Mouse (Mus musculus): ENCODE results near the gene Wscd2. TPM values are rescaled to one million over a fixed set of nuclear protein-coding genes. Genes with fewer than 3 reads are reported as not detected.
A peak's percentile ranks its signal among the peaks of the same experiment; 100 is the strongest.

The Wscd2 gene
- polyA plus RNA-seq (2014; fragmentation: Nextera tagmentation; extraction: Ambion mirVana), result 8.0 and 9.1 TPM in 2 replicates

DNA sequence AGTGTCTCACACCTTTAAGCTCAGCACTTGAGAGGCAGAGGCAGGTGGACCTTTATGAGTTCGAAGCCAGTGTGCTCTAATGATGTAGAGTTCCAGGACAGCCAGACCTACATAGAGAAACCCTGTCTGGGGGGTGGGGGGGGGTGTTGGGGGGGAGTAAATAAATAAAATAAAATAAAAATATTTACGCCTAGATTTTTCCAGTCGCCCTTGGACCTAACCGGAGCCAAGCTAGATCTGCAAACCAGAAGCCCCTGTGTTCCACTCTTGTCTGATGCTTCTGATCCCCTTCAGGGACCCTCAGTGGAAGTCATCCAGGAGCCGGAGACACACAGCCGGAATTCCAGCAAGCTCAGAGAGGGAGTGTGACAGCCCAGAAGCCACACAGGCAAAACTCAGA is at the start of gene Wscd2:
Gene Wscd2, plus strand, starts transcription at position 301 of the 400 bp plus-strand sequence.
- Histone ChIP-seq H3K4me3 (ENCODE audit: low read depth, low read length) (peak within 1 kb of the TSS; percentile 60), H3K4me1 (ENCODE audit: control insufficient read depth, insufficient read depth, low read length) (peaks cover 19% of the 10 kb centered on the region), H3K27me3 (ENCODE audit: control insufficient read depth, insufficient read depth, low read length) (peaks cover 4% of the 10 kb centered on the region; the same call in 1 of the 2 replicates), H3K9ac (ENCODE audit: low read length) (peak within 1 kb of the TSS; percentile 83), H3K27ac (ENCODE audit: low read depth, low read length) (peak within 1 kb of the TSS; percentile 44), H3K9me3 (ENCODE audit: control insufficient read depth, low read length) (no peaks in the 10 kb centered on the region), H3K36me3 (ENCODE audit: control insufficient read depth, insufficient read depth, low read length) (no peaks in the 10 kb centered on the region), H3K4me2 (peak within 1 kb of the TSS; percentile 90)
- WGBS, result 68% methylated on average over 6 of the region's 6 CpGs
- no peak for DNase-seq (ENCODE audit: low spot score, missing footprints)
- ATAC-seq (ENCODE audit: low FRiP score), result no peak

DNA sequence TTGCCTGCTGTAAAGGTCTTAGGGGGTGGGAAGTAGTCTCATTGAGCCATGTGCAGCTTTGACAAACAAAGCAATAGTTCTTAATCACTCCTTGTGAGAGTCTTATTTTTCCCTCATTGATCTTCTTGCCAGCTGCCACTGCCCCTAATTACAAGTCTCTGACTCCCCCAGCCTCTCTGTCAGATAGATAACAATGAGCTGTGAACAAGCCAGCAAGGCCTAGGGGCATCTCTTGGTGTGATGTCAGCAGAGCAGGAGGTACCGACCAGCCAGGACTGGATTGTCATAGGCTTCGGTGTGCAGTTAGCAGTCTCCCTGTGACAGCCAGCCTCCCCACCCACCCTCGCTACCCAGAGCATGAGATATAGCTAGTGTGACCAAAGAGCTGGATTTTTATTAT is 48.0 kb upstream of the Wscd2 start:
- Histone ChIP-seq H3K4me2 (no peak overlapping the region), H3K9ac (ENCODE audit: low read length) (no peak overlapping the region), H3K4me3 (ENCODE audit: low read depth, low read length) (no peak overlapping the region), H3K9me3 (ENCODE audit: control insufficient read depth, low read length) (no peaks in the 10 kb centered on the region), H3K4me1 (ENCODE audit: control insufficient read depth, insufficient read depth, low read length) (no peaks in the 10 kb centered on the region), H3K27ac (ENCODE audit: low read depth, low read length) (no peak overlapping the region), H3K36me3 (ENCODE audit: control insufficient read depth, insufficient read depth, low read length) (no peaks in the 10 kb centered on the region), H3K27me3 (ENCODE audit: control insufficient read depth, insufficient read depth, low read length) (no peaks in the 10 kb centered on the region)
- no peak for DNase-seq (ENCODE audit: low spot score, missing footprints)
- ATAC-seq (ENCODE audit: low FRiP score), result no peak
- 66% methylated on average over 3 of the region's 3 CpGs for WGBS

DNA sequence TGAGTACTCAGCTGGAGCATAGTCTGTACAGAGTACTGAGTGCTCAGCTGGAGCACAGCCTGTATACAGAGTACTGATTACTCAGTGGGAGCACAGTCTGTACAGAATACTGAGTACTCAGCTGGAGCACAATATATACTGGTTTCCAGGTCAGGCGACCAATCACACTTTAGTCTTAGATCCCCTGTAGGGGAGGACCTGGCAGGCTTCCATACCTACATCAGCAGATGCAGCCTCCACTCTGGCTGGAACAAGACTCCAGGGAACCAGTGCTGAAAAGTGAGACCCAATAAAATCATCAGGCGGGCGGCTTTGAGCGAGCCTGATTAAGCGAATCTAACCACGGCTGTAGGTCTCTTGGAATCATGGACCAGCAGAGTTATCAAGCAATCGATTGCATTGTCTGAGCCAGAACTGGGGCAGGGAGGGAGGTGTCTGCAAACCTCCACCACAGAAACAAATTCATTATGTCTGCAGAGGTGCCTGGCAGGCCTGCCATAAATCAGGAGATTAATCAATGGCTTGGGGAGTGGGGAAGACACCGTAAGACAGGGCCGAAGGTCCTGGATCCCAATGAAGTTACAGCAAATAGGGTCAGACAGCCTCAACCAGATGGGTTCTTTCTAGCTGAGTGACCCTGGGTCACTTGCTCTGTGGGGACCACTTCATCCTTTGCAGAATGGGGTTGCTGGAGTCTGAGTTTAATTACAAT is 42.0 kb upstream of the Wscd2 start:
- H3K9ac ChIP-seq (ENCODE audit: low read length), result no peak overlapping the region
- H3K27me3 ChIP-seq (ENCODE audit: control insufficient read depth, insufficient read depth, low read length), result no peaks in the 10 kb centered on the region
- ATAC-seq (ENCODE audit: low FRiP score) (peak; percentile 54; the same call in 1 of the 2 replicates), DNase-seq (ENCODE audit: low spot score, missing footprints) (no peak)
- no peak overlapping the region; the same call in 1 of the 2 replicates for H3K27ac ChIP-seq (ENCODE audit: low read depth, low read length)
- no peak overlapping the region for H3K4me2 ChIP-seq
- H3K9me3 ChIP-seq (ENCODE audit: control insufficient read depth, low read length), result no peaks in the 10 kb centered on the region
- no peak overlapping the region for H3K4me3 ChIP-seq (ENCODE audit: low read depth, low read length)
- peaks cover 15% of the 10 kb centered on the region for H3K4me1 ChIP-seq (ENCODE audit: control insufficient read depth, insufficient read depth, low read length)
- WGBS, result 63% methylated on average over 9 of the region's 9 CpGs
- H3K36me3 ChIP-seq (ENCODE audit: control insufficient read depth, insufficient read depth, low read length), result no peaks in the 10 kb centered on the region

DNA sequence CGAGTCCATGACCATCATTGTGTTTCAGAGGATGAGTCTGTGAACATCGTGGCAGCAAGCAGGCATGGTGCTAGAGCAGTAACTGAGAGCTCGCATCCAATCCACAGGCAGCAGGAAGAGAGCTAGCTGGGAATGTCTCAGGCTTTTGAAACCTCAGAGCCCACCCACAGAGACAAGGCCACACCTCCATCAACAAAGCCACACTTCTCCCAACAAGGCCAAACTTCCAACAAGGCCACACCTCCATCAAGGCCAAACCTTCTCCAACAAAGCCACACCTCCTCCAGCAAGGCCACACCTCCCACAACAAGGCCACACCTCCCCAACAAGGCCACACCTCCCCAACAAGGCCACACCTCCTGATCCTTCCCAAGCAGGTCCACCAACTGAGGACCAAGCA is 40.8 kb upstream of the Wscd2 start:
- no peak overlapping the region for H3K9ac ChIP-seq (ENCODE audit: low read length)
- H3K4me3 ChIP-seq (ENCODE audit: low read depth, low read length), result no peak overlapping the region
- ATAC-seq (ENCODE audit: low FRiP score) (no peak), DNase-seq (ENCODE audit: low spot score, missing footprints) (no peak)
- H3K4me2 ChIP-seq, result no peak overlapping the region
- no peaks in the 10 kb centered on the region for H3K9me3 ChIP-seq (ENCODE audit: control insufficient read depth, low read length)
- H3K36me3 ChIP-seq (ENCODE audit: control insufficient read depth, insufficient read depth, low read length), result no peaks in the 10 kb centered on the region
- H3K27ac ChIP-seq (ENCODE audit: low read depth, low read length), result no peak overlapping the region
- H3K4me1 ChIP-seq (ENCODE audit: control insufficient read depth, insufficient read depth, low read length), result peaks cover 20% of the 10 kb centered on the region
- H3K27me3 ChIP-seq (ENCODE audit: control insufficient read depth, insufficient read depth, low read length), result no peaks in the 10 kb centered on the region
- WGBS, result 79% methylated on average over 3 of the region's 3 CpGs

GRCm38 (mm10) chr5:113452691-113453090 is 37.4 kb upstream of the Wscd2 start:
- peak overlapping the region; percentile 67 for H3K27ac ChIP-seq (ENCODE audit: low read depth, low read length)
- H3K4me3 ChIP-seq (ENCODE audit: low read depth, low read length), result no peak overlapping the region
- DNase-seq (ENCODE audit: low spot score, missing footprints) (peak; percentile 91), ATAC-seq (ENCODE audit: low FRiP score) (peak; percentile 59; the same call in 1 of the 2 replicates)
- no peaks in the 10 kb centered on the region for H3K27me3 ChIP-seq (ENCODE audit: control insufficient read depth, insufficient read depth, low read length)
- H3K9ac ChIP-seq (ENCODE audit: low read length), result no peak overlapping the region
- no peaks in the 10 kb centered on the region for H3K9me3 ChIP-seq (ENCODE audit: control insufficient read depth, low read length)
- peaks cover 20% of the 10 kb centered on the region for H3K4me1 ChIP-seq (ENCODE audit: control insufficient read depth, insufficient read depth, low read length)
- WGBS, result 7% methylated on average over 1 of the region's 1 CpGs
- peak overlapping the region; percentile 6; the same call in 1 of the 2 replicates for H3K4me2 ChIP-seq
- no peaks in the 10 kb centered on the region for H3K36me3 ChIP-seq (ENCODE audit: control insufficient read depth, insufficient read depth, low read length)

- WGBS, result 4% methylated on average over 4 of the region's 4 CpGs
- Histone ChIP-seq H3K4me3 (ENCODE audit: low read depth, low read length) (no peak overlapping the region), H3K9me3 (ENCODE audit: control insufficient read depth, low read length) (no peaks in the 10 kb centered on the region), H3K27ac (ENCODE audit: low read depth, low read length) (peak overlapping the region; percentile 67), H3K27me3 (ENCODE audit: control insufficient read depth, insufficient read depth, low read length) (no peaks in the 10 kb centered on the region), H3K9ac (ENCODE audit: low read length) (0 out of 2 replicates have a peak overlapping the region, but pooled peaks have one; percentile 25), H3K4me1 (ENCODE audit: control insufficient read depth, insufficient read depth, low read length) (peaks cover 20% of the 10 kb centered on the region), H3K4me2 (no peak overlapping the region), H3K36me3 (ENCODE audit: control insufficient read depth, insufficient read depth, low read length) (no peaks in the 10 kb centered on the region)
- DNase-seq (ENCODE audit: low spot score, missing footprints) (peak; percentile 89), ATAC-seq (ENCODE audit: low FRiP score) (0 out of 2 replicates have a peak, but pooled peaks have one; percentile 57)
Measured at GRCm38 (mm10) chr5:113453356-113453755, 36.8 kb upstream of the Wscd2 start.

GRCm38 (mm10) chr5:113456020-113456419 is 34.1 kb upstream of the Wscd2 start:
- H3K27ac ChIP-seq (ENCODE audit: low read depth, low read length), result no peak overlapping the region
- 90% methylated on average over 10 of the region's 10 CpGs for WGBS
- ATAC-seq (ENCODE audit: low FRiP score), result no peak
- H3K4me2 ChIP-seq, result no peak overlapping the region
- no peak overlapping the region for H3K9ac ChIP-seq (ENCODE audit: low read length)
- no peaks in the 10 kb centered on the region for H3K36me3 ChIP-seq (ENCODE audit: control insufficient read depth, insufficient read depth, low read length)
- H3K27me3 ChIP-seq (ENCODE audit: control insufficient read depth, insufficient read depth, low read length), result no peaks in the 10 kb centered on the region; the same call in 1 of the 2 replicates
- DNase-seq (ENCODE audit: low spot score, missing footprints), result no peak
- no peak overlapping the region for H3K4me3 ChIP-seq (ENCODE audit: low read depth, low read length)
- H3K9me3 ChIP-seq (ENCODE audit: control insufficient read depth, low read length), result no peaks in the 10 kb centered on the region
- peaks cover 15% of the 10 kb centered on the region for H3K4me1 ChIP-seq (ENCODE audit: control insufficient read depth, insufficient read depth, low read length)

GRCm38 (mm10) chr5:113456756-113457155 is 33.4 kb upstream of the Wscd2 start:
- Histone ChIP-seq H3K4me3 (ENCODE audit: low read depth, low read length) (no peak overlapping the region), H3K27ac (ENCODE audit: low read depth, low read length) (no peak overlapping the region), H3K9ac (ENCODE audit: low read length) (no peak overlapping the region), H3K4me1 (ENCODE audit: control insufficient read depth, insufficient read depth, low read length) (peaks cover 19% of the 10 kb centered on the region), H3K9me3 (ENCODE audit: control insufficient read depth, low read length) (no peaks in the 10 kb centered on the region), H3K27me3 (ENCODE audit: control insufficient read depth, insufficient read depth, low read length) (no peaks in the 10 kb centered on the region; the same call in 1 of the 2 replicates), H3K4me2 (no peak overlapping the region), H3K36me3 (ENCODE audit: control insufficient read depth, insufficient read depth, low read length) (no peaks in the 10 kb centered on the region)
- ATAC-seq (ENCODE audit: low FRiP score), result no peak
- DNase-seq (ENCODE audit: low spot score, missing footprints), result no peak
- 89% methylated on average over 4 of the region's 4 CpGs for WGBS

DNA sequence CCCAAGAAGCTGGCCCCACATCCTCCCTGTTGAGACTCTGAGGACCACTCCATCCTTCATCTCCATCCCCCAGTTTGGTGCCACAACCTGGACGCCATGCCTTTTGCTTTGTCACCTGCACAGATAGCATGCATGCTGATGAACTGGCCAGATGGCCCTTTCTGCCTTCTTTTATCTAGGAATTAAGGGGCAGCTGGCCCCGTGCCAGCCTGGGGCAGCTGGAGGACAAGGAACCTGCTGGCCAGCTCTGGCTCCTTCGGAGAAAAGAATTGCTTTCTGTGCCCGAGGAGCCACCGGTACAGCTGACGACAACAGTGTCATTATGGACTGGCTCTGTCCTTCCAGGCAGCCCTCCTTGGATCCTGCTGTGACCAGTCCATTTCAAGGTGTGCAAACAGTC is 32.9 kb upstream of the Wscd2 start:
- ATAC-seq (ENCODE audit: low FRiP score) (no peak), DNase-seq (ENCODE audit: low spot score, missing footprints) (no peak)
- Histone ChIP-seq H3K4me3 (ENCODE audit: low read depth, low read length) (no peak overlapping the region), H3K4me2 (no peak overlapping the region), H3K9ac (ENCODE audit: low read length) (no peak overlapping the region), H3K4me1 (ENCODE audit: control insufficient read depth, insufficient read depth, low read length) (peaks cover 23% of the 10 kb centered on the region), H3K27ac (ENCODE audit: low read depth, low read length) (no peak overlapping the region), H3K27me3 (ENCODE audit: control insufficient read depth, insufficient read depth, low read length) (no peaks in the 10 kb centered on the region; the same call in 1 of the 2 replicates), H3K9me3 (ENCODE audit: control insufficient read depth, low read length) (no peaks in the 10 kb centered on the region), H3K36me3 (ENCODE audit: control insufficient read depth, insufficient read depth, low read length) (no peaks in the 10 kb centered on the region)
- WGBS, result 76% methylated on average over 6 of the region's 6 CpGs

All from midbrain, embryonic 11.5 days (tissue).